Mouse (Mus musculus) embryonic fibroblast, embryonic 13.5 days (primary cell): ENCODE results near the gene Fam168b.

Source experiments
- CTCF ChIP-seq: IDR thresholded peaks from 2 replicates; pipeline ENCODE4 v1.5.1; 2011; ENCODE audit warnings: mild to moderate bottlenecking, control low read depth, low read length, moderate library complexity, borderline replicate concordance; ENCODE audit not compliant: insufficient read depth
- POLR2A ChIP-seq: IDR thresholded peaks from 2 replicates; pipeline ENCODE4 v1.6.1; 2011; ENCODE audit warnings: low read depth, mild to moderate bottlenecking, control low read depth, low read length, moderate library complexity

- TF ChIP-seq POLR2A (no peak), CTCF (no peak)
Observed at GRCm38 (mm10) chr1:34834904-34835303, 8.0 kb downstream of the Fam168b start.
